Comparison of ENCODE assay signal across 19 mouse cellular contexts in genomic region chr13:44569241-44569778, GRCm38 (mm10).
DNase-seq lines count a peak whose midpoint lies in the region; ATAC-seq and TF ChIP-seq lines count a peak whose summit lies in the region.
"Had no signal": no experiment of that assay in that cellular context is flagged by ENCODE, and none has a peak within 500 bp of the region (broad histone marks: within the 10 kb centered on the region; RNA-seq: fewer than 3 reads in every experiment).

No protein-coding gene starts in this region.

- H3K4me1 ChIP-seq in heart, embryonic 10.5 days: peaks cover 3% of the 10 kb centered on the region
- H3K4me1 ChIP-seq in limb, embryonic 14.5 days (ENCODE audit: control insufficient read depth, insufficient read depth, low read length): no peaks in the 10 kb centered on the region
- peaks cover 25% of the 10 kb centered on the region for H3K4me1 ChIP-seq in limb, embryonic 10.5 days
- H3K4me1 ChIP-seq in forebrain, embryonic 13.5 days: 0 out of 2 replicates have a peak, but pooled peaks cover 3% of the 10 kb centered on the region

- H3K9ac ChIP-seq in limb, embryonic 14.5 days (ENCODE audit: low read depth, low read length, severe bottlenecking): no peak overlapping the region
- no peak overlapping the region for H3K9ac ChIP-seq in forebrain, embryonic 13.5 days
- H3K9ac ChIP-seq: embryonic facial prominence, embryonic 13.5 days; liver, embryonic 12.5 days; midbrain, embryonic 12.5 days; neural tube, embryonic 13.5 days had no signal

- TF ChIP-seq POLR2A in limb, embryonic 14.5 days (IDR thresholded peaks at IDR 0.05; ENCODE audit: borderline replicate concordance, extremely low read depth, insufficient read depth, insufficient read length): no peak

- no peaks in the 10 kb centered on the region for H3K27me3 ChIP-seq in heart, embryonic 10.5 days (ENCODE audit: insufficient read depth, poor library complexity, severe bottlenecking)
- no peaks in the 10 kb centered on the region for H3K27me3 ChIP-seq in limb, embryonic 14.5 days (ENCODE audit: control insufficient read depth, insufficient read depth, low read length)
- H3K27me3 ChIP-seq in limb, embryonic 10.5 days (ENCODE audit: low read depth, poor library complexity, severe bottlenecking): no peaks in the 10 kb centered on the region
- H3K27me3 ChIP-seq in forebrain, embryonic 13.5 days: no peaks in the 10 kb centered on the region
- H3K27me3 ChIP-seq: embryonic facial prominence, embryonic 13.5 days; liver, embryonic 12.5 days; midbrain, embryonic 12.5 days; neural tube, embryonic 13.5 days had no signal

- H3K36me3 ChIP-seq in heart, embryonic 10.5 days: no peaks in the 10 kb centered on the region
- no peaks in the 10 kb centered on the region for H3K36me3 ChIP-seq in limb, embryonic 14.5 days (ENCODE audit: control insufficient read depth, insufficient read depth, low read length)
- no peaks in the 10 kb centered on the region for H3K36me3 ChIP-seq in limb, embryonic 10.5 days
- H3K36me3 ChIP-seq in forebrain, embryonic 13.5 days (ENCODE audit: poor library complexity, severe bottlenecking): no peaks in the 10 kb centered on the region
- H3K36me3 ChIP-seq: embryonic facial prominence, embryonic 13.5 days; forebrain, embryonic 10.5 days; liver, embryonic 12.5 days; midbrain, embryonic 12.5 days; neural tube, embryonic 13.5 days had no signal

- peak; percentile 57 to 68 for DNase-seq in heart, adult 18-20 months
- DNase-seq in heart, embryonic 10.5 days (ENCODE audit: low spot score): no peak
- peak; percentile 42 for DNase-seq in limb, embryonic 14.5 days (ENCODE audit: low spot score)
- DNase-seq in limb, embryonic 10.5 days (ENCODE audit: low spot score): no peak
- DNase-seq in heart, adult 9 months (ENCODE audit: low spot score in 2 of 2): peak; percentile 48 to 68
- peak; percentile 64 for DNase-seq in lung, postnatal 25 days (ENCODE audit: low spot score)
- DNase-seq in ovary, postnatal 14 days (ENCODE audit: low spot score): no peak
- DNase-seq: B cell, adult 2 months; cerebellum, adult 9-10 months; kidney, postnatal 10 days; right cerebral cortex, postnatal 14 days; thymus, postnatal 25 days had no signal

- H3K4me3 ChIP-seq in heart, embryonic 10.5 days: no peak overlapping the region
- no peak overlapping the region for H3K4me3 ChIP-seq in limb, embryonic 14.5 days (replicated peaks; ENCODE audit: low read length)
- no peak overlapping the region for H3K4me3 ChIP-seq in limb, embryonic 10.5 days
- H3K4me3 ChIP-seq in forebrain, embryonic 13.5 days: no peak overlapping the region
- H3K4me3 ChIP-seq: embryonic facial prominence, embryonic 13.5 days; forebrain, embryonic 10.5 days; liver, embryonic 12.5 days; midbrain, embryonic 12.5 days; neural tube, embryonic 13.5 days had no signal

- peak; percentile 23; the same call in 1 of the 2 replicates for ATAC-seq in limb, embryonic 14.5 days (ENCODE audit: low FRiP score, low read depth)
- ATAC-seq in forebrain, embryonic 13.5 days: no peak
- ATAC-seq: hindbrain, postnatal 0 days; liver, embryonic 12.5 days had no signal

- no peak overlapping the region for H3K4me2 ChIP-seq in limb, embryonic 14.5 days (replicated peaks; ENCODE audit: low read depth, low read length, severe bottlenecking)
- no peak overlapping the region for H3K4me2 ChIP-seq in forebrain, embryonic 13.5 days
- H3K4me2 ChIP-seq: embryonic facial prominence, embryonic 13.5 days; liver, embryonic 12.5 days; midbrain, embryonic 12.5 days; neural tube, embryonic 13.5 days had no signal

- H3K27ac ChIP-seq in heart, embryonic 10.5 days: no peak overlapping the region
- no peak overlapping the region for H3K27ac ChIP-seq in limb, embryonic 14.5 days (replicated peaks; ENCODE audit: low read depth, low read length)
- H3K27ac ChIP-seq in limb, embryonic 10.5 days: no peak overlapping the region
- no peak overlapping the region for H3K27ac ChIP-seq in forebrain, embryonic 13.5 days
- H3K27ac ChIP-seq: embryonic facial prominence, embryonic 13.5 days; forebrain, embryonic 10.5 days; hindbrain, postnatal 0 days; liver, embryonic 12.5 days; midbrain, embryonic 12.5 days; neural tube, embryonic 13.5 days had no signal

- WGBS in heart, embryonic 10.5 days: 61% methylated on average over 3 of the region's 3 CpGs
- 44% methylated on average over 3 of the region's 3 CpGs for WGBS in limb, embryonic 14.5 days
- 74% methylated on average over 3 of the region's 3 CpGs for WGBS in limb, embryonic 10.5 days
- 82% methylated on average over 3 of the region's 3 CpGs for WGBS in forebrain, embryonic 13.5 days

- no peaks in the 10 kb centered on the region for H3K9me3 ChIP-seq in heart, embryonic 10.5 days
- peaks cover 3% of the 10 kb centered on the region; the same call in 1 of the 2 replicates for H3K9me3 ChIP-seq in limb, embryonic 14.5 days (ENCODE audit: control insufficient read depth, low read length)
- H3K9me3 ChIP-seq in limb, embryonic 10.5 days (replicated peaks): no peaks in the 10 kb centered on the region
- H3K9me3 ChIP-seq in forebrain, embryonic 13.5 days (replicated peaks): no peaks in the 10 kb centered on the region
- H3K9me3 ChIP-seq: embryonic facial prominence, embryonic 13.5 days; forebrain, embryonic 10.5 days; liver, embryonic 12.5 days; midbrain, embryonic 12.5 days; neural tube, embryonic 13.5 days had no signal

Comparison
In these comparisons a context has a peak if more than half of its experiments do, and no peak if none do; other contexts are left out.
1. DNase-seq: peak in heart, adult 18-20 months (2 of 2), limb, embryonic 14.5 days (single experiment), heart, adult 9 months (2 of 2) and lung, postnatal 25 days (single experiment); none in heart, embryonic 10.5 days (single experiment), limb, embryonic 10.5 days (single experiment) and ovary, postnatal 14 days (single experiment).